Mouse (Mus musculus): ENCODE measurements around the gene Rem2.
A peak's percentile ranks its signal among the peaks of the same experiment; 100 is the strongest.

The Rem2 gene

GRCm38 (mm10) chr14:54475941-54476844, at the start of gene Rem2:
TSS of gene Rem2 (plus strand) at chr14:54476100.
- peak; percentile 38 for DNase-seq (ENCODE audit: low read depth)

GRCm38 (mm10) chr14:54426689-54427398, 49.1 kb upstream of the Rem2 start, which contains the start of gene Mrpl52:
TSS of gene Mrpl52 (plus strand) at chr14:54426909.
- DNase-seq (ENCODE audit: low read depth): peak; percentile 94

GRCm38 (mm10) chr14:54427696-54428095, 48.2 kb upstream of the Rem2 start:
- no peak for DNase-seq (ENCODE audit: low read depth)

- no peak for DNase-seq (ENCODE audit: low read depth)
Measured at GRCm38 (mm10) chr14:54428421-54428820, 47.5 kb upstream of the Rem2 start.

- DNase-seq (ENCODE audit: low read depth): no peak
Measured at GRCm38 (mm10) chr14:54429332-54430093, 46.4 kb upstream of the Rem2 start.

GRCm38 (mm10) chr14:54430406-54431145, 45.3 kb upstream of the Rem2 start:
- DNase-seq (ENCODE audit: low read depth): no peak

GRCm38 (mm10) chr14:54431334-54432077, 44.4 kb upstream of the Rem2 start, which contains the start of gene Mmp14:
TSS of gene Mmp14 (plus strand) at chr14:54431612.
- peak; percentile 93 for DNase-seq (ENCODE audit: low read depth)

GRCm38 (mm10) chr14:54432078-54432836, 43.6 kb upstream of the Rem2 start:
- DNase-seq (ENCODE audit: low read depth): peak; percentile 67

- DNase-seq (ENCODE audit: low read depth): peak; percentile 83
Measured at GRCm38 (mm10) chr14:54432837-54433830, 42.8 kb upstream of the Rem2 start.

- DNase-seq (ENCODE audit: low read depth): peak; percentile 69
Measured at GRCm38 (mm10) chr14:54433941-54434531, 41.9 kb upstream of the Rem2 start.

GRCm38 (mm10) chr14:54435194-54435918, 40.5 kb upstream of the Rem2 start:
- DNase-seq (ENCODE audit: low read depth): peak; percentile 76

GRCm38 (mm10) chr14:54439155-54439554, 36.7 kb upstream of the Rem2 start:
- no peak for DNase-seq (ENCODE audit: low read depth)

- no peak for DNase-seq (ENCODE audit: low read depth)
Measured at GRCm38 (mm10) chr14:54439610-54440009, 36.3 kb upstream of the Rem2 start.

GRCm38 (mm10) chr14:54440538-54440937, 35.4 kb upstream of the Rem2 start:
- DNase-seq (ENCODE audit: low read depth): no peak

- peak; percentile 44 for DNase-seq (ENCODE audit: low read depth)
Measured at GRCm38 (mm10) chr14:54441365-54441764, 34.5 kb upstream of the Rem2 start.

- no peak for DNase-seq (ENCODE audit: low read depth)
Measured at GRCm38 (mm10) chr14:54442548-54442947, 33.4 kb upstream of the Rem2 start.

- peak; percentile 95 for DNase-seq (ENCODE audit: low read depth)
Measured at GRCm38 (mm10) chr14:54443196-54443595, 32.7 kb upstream of the Rem2 start.

Measured in NIH3T3 (cell line).